Mouse (Mus musculus): Measurements from ENCODE around the gene Rps19bp1.

Rps19bp1 gene

GRCm38 (mm10) chr15:80263610-80264575, at the start of gene Rps19bp1:
Gene Rps19bp1 (minus strand): TSS chr15:80264315.
- peak; percentile 96 for DNase-seq (ENCODE audit: low read depth, low spot score)

DNA sequence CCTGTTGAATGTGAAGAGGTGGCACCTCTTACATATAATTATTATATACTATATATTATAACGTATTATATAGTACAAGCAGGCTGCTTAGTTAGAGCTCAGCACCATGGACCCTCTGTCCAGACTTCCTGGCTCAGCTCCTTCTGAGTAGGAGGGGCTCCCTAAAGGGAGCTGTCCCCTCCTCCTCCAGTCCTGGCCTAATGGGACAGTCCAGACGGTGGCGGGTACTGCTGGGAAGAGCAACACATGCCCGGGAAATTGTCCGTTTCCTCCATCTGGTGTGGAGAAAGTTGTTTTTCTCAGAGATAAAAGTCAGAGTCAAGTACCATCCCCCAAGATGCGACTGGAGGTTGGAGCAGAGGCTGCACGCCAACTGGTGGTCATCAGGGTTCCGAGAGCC, 42.0 kb upstream of the Rps19bp1 start:
- DNase-seq (ENCODE audit: low read depth, low spot score) = no peak

DNA sequence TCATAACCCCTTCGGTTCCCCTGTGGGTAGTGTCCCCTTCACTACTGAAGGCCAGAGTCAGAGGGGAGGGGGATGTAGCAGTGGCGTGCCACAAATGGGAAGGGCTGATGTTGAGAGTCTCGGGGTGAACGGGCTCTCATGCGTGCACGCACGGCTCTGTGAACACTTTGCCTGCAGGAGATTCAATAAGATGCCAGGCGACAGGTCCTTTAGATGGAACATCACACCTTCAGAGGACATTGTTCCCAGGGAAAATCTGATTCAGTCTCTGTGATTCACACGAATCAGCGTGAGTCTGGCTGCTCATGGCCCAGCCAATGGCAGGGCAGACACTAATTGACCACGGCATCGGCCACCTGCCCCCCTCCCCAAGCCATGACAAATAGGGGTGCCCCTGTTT, 40.1 kb upstream of the Rps19bp1 start:
- no peak for DNase-seq (ENCODE audit: low read depth, low spot score)

- DNase-seq (ENCODE audit: low read depth, low spot score) = no peak
Measured at GRCm38 (mm10) chr15:80303779-80304178, 39.7 kb upstream of the Rps19bp1 start.

DNA sequence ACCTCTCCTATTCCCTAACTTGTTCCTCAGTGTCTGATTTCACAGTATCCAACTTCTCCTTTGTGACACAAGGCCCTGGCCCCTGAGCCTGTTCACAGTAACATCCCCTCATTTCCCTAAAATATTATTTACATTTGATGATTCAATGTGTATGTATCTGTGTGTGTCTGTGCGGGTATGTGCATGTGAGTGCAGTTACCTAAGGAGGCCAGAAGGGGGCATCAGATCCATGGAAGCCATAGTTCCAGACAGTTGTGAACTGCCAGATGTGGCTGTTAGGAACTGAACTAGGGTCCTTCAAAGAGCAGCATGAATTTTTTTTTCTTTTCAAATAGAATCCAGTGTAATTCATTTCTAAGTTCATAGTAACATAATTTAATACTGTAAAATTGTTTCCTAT, 33.0 kb upstream of the Rps19bp1 start:
- DNase-seq (ENCODE audit: low read depth, low spot score) = peak; percentile 36

DNA sequence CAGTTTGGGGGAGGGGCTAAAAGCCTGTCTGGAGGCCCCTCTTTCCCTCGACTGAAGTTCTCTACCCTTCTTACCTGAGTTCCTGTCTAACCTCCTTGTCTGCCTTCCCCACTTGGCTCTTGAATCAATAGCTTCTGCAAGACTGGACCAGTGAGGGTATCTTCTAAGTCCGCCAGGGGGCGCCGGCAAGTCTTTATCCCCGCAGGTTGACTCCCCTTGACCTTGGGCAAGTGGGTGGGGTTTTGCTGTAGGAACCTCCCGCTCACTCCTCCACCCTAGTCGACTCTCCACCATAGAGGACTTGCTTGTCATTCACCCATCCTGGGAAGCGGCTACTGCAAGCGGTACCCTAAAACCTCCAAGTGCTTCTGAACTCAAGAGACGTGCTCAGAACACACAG, 25.3 kb upstream of the Rps19bp1 start:
- peak; percentile 86 for DNase-seq (ENCODE audit: low read depth, low spot score)

- no peak for DNase-seq (ENCODE audit: low read depth, low spot score)
Measured at GRCm38 (mm10) chr15:80288036-80288435, 23.9 kb upstream of the Rps19bp1 start.

DNA sequence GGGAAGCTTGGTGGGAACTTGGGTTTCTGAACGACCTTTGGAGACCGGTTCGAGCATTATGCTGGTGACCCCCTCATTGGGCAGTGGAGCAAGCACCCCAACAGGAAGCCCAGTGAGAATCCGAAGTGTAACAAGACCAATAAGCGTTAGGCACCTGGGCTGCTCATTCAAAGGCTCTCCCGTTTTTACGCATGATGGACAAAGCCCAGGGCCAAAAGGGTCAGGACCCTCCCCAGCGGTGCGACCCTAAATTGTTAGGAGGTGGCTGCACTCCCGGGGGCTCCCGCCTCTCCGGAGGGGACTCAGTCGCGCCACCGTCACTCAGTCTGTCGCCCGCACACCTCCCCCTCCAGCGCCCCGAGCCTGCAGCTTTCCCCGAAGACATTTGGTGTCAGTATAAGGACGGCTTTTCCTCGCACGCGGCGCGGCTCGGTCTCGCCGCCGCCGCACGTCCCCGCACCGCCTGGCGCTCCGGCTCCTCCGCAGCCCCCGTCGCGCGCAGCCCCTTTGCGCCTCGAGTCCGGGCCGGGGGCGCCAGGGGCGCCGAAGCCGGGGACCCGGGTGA, 22.8 kb upstream of the Rps19bp1 start, which contains the start of gene Cacna1i:
Cacna1i (plus strand) TSS at position 388 of the 565 bp plus-strand sequence.
- DNase-seq (ENCODE audit: low read depth, low spot score) = no peak

- DNase-seq (ENCODE audit: low read depth, low spot score) = peak; percentile 52
Measured at GRCm38 (mm10) chr15:80280646-80281045, 16.5 kb upstream of the Rps19bp1 start.

DNA sequence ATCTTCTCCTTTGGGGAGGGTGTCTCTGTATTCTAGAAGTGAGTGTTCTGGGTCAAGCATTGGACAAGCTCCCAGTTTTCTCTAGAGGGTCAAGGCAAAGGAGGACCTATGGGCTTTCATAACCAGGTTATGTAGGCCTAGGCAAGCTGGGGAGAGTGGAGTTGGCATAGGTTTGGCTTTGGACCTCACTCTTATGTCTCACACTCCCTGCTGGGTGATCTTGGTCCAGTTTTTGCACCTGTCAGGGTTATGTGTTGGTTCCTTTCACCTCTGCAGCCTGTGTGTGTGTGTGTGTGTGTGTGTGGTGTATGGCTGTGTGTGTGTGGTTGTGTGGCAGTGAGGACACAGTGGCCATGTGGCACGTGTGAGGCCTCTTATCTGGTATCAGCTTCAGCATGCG, 14.9 kb upstream of the Rps19bp1 start:
- DNase-seq (ENCODE audit: low read depth, low spot score) = no peak

DNA sequence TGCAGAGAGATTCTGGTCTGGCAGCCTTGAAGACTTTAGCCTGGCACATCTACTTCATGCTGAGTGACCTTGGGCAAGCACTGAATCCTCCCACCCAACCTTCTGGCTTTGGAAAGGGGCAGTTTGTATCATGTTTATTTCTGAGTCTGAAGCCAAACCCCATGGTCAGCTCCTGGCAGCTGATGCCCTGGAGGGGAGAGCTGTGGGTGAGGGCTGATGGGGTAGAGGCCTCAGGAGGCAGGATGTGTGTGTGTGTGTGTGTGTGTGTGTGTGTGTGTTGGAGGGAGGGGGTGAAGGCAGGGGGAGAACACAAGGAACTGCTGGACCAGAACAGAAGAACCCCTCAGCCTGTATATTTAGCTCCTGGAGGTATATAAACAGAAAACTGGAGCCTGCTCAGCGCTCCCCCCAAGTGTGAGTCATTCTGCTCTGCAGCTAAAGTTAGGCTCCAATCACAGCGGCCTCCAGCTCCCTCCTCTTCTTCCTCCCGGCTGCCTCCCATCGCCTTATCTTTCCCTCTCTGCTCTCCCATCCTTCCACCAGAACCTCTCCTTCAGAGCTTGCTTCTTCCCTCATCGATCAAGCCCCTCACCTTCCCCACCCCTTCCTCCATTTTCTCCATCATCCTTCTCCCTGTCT, 14.1 kb upstream of the Rps19bp1 start:
- DNase-seq (ENCODE audit: low read depth, low spot score) = no peak

DNA sequence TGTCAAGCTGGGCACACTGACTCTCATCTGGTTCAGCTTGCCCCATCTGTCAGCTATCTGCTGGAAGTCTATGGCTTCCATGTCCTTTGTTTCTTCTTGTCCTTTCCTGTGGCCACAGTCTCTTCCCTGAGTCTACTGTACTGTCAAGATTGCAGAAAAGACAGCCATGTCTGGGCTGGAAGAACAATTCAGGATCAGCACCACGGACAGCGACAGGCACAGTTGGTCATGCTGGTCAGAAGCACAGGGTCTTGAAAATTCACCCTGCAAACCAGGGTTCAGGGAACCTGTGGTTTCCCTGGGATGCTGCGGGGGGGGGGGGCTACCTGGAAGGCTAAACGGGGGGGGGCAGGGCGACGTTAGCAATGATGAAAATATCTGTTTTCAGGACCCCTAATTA, 13.5 kb upstream of the Rps19bp1 start:
- DNase-seq (ENCODE audit: low read depth, low spot score) = peak; percentile 47

DNA sequence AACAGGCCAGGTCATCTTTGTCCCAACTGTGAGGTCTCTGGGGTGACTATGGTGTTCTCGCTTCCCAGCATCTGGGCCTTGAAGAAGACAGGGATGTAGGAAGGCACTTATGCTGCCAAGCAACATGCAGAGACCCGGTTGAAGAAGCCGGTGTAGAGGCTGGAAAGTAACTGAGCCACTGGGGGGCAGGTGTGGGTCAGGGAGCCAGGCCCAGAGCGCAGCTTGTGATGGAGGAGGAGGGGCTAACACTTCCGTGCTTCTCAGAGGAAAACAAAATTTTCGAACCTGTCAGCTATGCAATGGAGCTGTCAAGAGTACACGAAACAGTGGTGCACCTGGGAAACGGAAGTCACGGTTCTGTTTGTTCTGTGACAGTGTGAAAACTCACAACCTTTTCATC, 13.0 kb upstream of the Rps19bp1 start:
- DNase-seq (ENCODE audit: low read depth, low spot score) = no peak

DNA sequence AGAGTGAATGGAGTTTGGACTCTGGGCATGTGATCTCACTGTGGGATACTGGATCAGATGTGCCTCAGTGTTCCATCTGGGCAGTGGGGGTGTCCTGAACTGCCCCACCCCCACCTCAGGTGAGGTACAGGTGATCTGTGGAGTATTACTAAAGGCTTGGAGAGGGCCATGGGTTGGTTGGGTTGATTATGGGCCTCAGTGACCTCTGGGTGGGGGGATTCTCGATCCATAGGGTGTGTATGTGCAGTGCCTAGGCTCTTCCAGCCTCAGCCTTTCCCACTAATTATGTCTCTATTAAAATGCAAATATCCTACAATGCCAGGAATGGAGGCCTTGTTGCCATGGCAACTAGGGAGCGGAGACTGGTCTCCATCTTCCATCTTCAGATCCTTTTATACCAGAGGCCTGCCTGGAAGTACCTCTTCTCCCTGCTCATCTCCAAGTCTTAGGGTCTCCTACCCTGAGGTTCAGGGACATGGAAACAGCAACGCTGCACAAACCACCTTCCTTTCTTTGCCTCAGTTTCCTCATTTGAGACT, 7.8 kb upstream of the Rps19bp1 start:
- no peak for DNase-seq (ENCODE audit: low read depth, low spot score)

DNA sequence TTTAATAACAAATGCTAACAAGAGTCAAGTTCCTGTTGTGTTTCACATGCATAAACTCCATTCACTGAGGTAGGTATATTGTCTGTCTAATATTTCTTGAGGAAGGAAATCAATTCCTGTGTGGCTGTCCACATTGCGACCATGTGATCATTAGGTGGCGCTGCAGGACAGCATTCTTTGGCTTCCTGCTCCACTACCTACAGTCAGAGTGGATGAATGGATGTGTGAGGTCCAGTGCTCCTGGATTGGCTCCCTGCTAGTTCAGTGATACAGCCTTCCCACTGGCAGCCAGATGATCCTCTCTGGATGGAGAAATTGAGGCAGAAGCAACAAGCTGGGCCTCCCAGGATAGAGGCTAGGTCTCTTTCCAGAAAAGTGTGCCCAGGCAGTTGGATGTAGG, 2.2 kb upstream of the Rps19bp1 start:
- DNase-seq (ENCODE audit: low read depth, low spot score) = peak; percentile 81

DNA sequence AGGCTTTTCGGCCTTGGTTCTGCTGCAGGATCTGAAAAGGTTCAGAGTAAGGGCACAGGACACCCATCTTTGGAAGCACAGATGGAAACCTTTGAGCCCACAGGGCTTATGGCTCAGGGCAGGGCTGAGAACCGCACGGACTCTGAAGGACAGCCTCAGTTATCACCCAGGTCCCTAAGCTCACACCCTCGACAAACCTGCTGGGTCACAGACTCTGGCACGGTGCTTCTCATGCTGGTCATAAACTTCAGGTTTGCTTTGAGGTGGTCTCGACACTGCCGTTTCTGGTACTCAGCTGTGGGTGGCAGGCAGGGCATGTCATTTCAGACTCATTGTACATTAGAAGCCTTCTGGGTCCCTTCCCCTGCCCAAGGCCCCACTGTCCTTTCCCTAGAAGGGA, 3.0 kb downstream of the Rps19bp1 start:
- DNase-seq (ENCODE audit: low read depth, low spot score) = no peak

GRCm38 (mm10) chr15:80260677-80261076, 3.4 kb downstream of the Rps19bp1 start:
- DNase-seq (ENCODE audit: low read depth, low spot score) = peak; percentile 76

DNA sequence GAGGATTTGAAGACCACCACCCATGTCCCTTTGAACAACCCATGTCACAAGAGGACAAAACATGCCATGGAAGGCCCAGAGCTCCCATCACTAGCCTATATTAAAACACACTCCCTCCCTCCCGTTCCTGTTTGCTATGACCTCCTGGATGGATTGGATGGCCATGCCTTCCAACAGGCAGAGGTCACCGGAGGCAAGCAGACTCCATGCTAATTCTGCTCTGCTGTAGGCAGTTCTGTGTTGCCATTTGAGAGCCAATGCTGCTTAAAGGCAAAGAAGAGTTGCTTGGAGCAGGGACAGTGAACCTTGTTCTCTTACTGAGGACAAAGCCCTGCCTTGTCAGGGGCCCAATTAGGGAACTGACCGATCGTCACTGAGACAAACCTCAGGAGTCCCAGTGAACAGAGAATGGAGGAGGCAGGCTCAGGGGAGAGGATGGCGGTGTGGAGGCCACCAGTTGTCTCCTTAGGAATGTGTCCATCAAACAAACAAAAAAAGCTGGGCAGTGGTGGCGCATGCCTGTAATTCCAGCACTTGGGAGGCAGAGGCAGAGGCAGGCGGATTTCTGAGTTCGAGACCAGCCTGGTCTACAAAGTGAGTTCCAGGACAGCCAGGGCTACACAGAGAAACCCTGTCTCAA, 4.6 kb downstream of the Rps19bp1 start:
- DNase-seq (ENCODE audit: low read depth, low spot score) = no peak

GRCm38 (mm10) chr15:80258240-80259170, 5.6 kb downstream of the Rps19bp1 start:
- peak; percentile 63 for DNase-seq (ENCODE audit: low read depth, low spot score)

DNA sequence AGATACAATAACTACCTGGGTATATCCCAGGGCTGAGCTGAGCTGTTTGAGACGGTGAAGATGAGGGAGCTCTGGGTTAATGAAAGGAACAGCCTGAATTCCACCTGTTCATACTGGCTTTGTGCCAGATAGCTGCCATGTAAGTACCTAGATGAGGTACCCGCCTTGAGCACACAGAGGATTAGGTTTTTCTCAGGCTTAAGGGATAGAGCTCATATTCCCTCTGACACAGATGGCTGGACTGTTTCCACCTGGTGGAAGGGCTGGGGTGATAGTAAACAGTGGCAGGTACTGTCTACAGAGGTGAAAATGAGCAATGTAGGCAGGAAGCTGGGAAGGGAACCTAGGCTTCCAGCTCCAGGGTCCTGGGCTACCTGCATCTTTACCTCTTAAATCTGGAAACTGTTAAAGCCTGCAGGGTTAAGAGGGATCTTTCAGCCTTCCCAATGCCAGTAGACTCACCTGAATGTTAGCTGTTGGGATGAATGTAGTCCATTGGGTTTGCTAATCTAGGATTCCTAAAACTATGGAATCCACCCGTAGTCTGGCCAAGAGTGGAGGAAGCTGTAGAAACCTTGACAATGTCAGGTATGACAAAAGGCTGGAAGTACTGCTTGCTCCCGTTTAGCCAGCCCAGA, 6.4 kb downstream of the Rps19bp1 start:
- peak; percentile 45 for DNase-seq (ENCODE audit: low read depth, low spot score)
